In the genomic region with DNA sequence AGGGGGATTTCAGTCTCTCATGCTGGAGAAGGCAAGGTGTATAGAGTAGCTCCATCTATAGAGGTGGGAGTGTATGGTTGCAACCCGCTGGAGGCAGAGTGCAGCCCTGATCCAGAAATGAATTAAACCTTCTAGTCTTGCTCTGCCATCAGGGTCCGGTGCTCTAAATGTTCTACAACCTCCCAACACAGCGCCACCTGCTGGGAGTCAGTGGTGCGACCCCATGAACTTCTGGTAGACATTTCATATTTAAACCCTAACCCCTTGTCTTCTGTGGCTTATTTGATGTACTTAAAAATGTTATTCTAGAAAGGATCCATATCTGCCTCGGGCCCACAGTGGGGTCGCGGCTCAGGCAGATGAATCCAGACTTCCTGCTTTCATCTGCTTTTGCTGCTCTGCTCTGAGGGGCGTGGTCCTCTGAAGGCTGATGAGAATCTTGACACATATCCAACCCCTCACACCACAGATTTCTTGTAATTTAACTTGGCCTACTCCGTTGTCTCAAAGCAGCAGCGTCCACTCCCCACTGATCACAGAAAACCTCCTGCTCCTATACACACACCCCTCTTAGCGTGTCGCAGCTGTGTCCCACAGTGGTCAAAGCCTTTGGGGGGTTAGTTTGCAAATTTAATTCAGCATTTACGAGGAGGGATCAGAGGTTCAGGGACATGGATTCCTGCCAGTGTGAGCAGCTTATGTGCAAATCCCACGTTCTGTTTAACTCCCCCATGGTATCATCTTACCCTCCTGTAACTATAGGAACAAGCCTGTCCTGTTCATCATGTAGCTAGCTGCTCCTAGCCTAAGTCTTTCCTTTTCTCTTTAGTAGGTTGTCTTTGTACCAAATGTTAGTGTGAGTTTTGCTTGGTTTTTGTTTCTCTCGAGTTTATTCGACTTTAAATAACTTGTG, we compare ENCODE assay signal across 8 mouse cellular contexts. TPM values are rescaled to one million over a fixed set of nuclear protein-coding genes. Genes with fewer than 3 reads are reported as not detected.
DNase-seq lines count a peak whose midpoint lies in the region; ATAC-seq and TF ChIP-seq lines count a peak whose summit lies in the region.

No protein-coding gene starts in this region.

- no peak for TF ChIP-seq POLR2A in small intestine, adult 2 months (IDR thresholded peaks at IDR 0.05; ENCODE audit: low read depth, low read length)

- peak; percentile 76 for ATAC-seq in kidney, embryonic 15.5 days (replicated peaks; ENCODE audit: low FRiP score)

- peak overlapping the region; percentile 15 for H3K4me3 ChIP-seq in kidney, embryonic 15.5 days (replicated peaks)
- no peak overlapping the region for H3K4me3 ChIP-seq in small intestine, adult 2 months (ENCODE audit: low read depth, low read length)

- no peaks in the 10 kb centered on the region for H3K9me3 ChIP-seq in kidney, embryonic 15.5 days (replicated peaks)

- H3K27me3 ChIP-seq in kidney, embryonic 15.5 days, result no peaks in the 10 kb centered on the region
- no peaks in the 10 kb centered on the region for H3K27me3 ChIP-seq in small intestine, adult 2 months (ENCODE audit: control insufficient read depth, insufficient read depth, low read length)

- H3K4me2 ChIP-seq in kidney, embryonic 15.5 days, result peak overlapping the region; percentile 48

- H3K27ac ChIP-seq in kidney, embryonic 15.5 days, result peak overlapping the region; percentile 81
- H3K27ac ChIP-seq in small intestine, adult 2 months (ENCODE audit: insufficient read depth, low read depth, low read length), result no peak overlapping the region

- no peak overlapping the region for H3K9ac ChIP-seq in kidney, embryonic 15.5 days

- peak; percentile 16 for DNase-seq in embryo, embryonic 10.5 days (ENCODE audit: low spot score)
- no peak for DNase-seq in embryo, embryonic 11 days
- peak; percentile 41 for DNase-seq in ovary, postnatal 36 days (ENCODE audit: low spot score)
- no peak for DNase-seq in ovary, postnatal 10 days (ENCODE audit: low spot score)
- DNase-seq in right cerebral cortex, adult 18-20 months, result no peak
- no peak for DNase-seq in layer of hippocampus, adult 9-10 months (ENCODE audit: low spot score)

- peak; percentile 52; the same call in 1 of the 2 replicates for TF ChIP-seq CTCF in small intestine, adult 2 months (IDR thresholded peaks at IDR 0.05; ENCODE audit: extremely low read depth, insufficient read length, insufficient replicate concordance, low read depth, low read length)

- WGBS in kidney, embryonic 15.5 days, result 41% methylated on average over 16 of the region's 16 CpGs
- WGBS in small intestine, adult 2 months, result 66% methylated on average over 16 of the region's 16 CpGs

- H3K4me1 ChIP-seq in kidney, embryonic 15.5 days, result peaks cover 14% of the 10 kb centered on the region
- no peaks in the 10 kb centered on the region for H3K4me1 ChIP-seq in small intestine, adult 2 months (ENCODE audit: control insufficient read depth, insufficient read depth, insufficient read length, low read length)

- H3K36me3 ChIP-seq in kidney, embryonic 15.5 days, result no peaks in the 10 kb centered on the region
- no peaks in the 10 kb centered on the region for H3K36me3 ChIP-seq in small intestine, adult 2 months (ENCODE audit: control insufficient read depth, insufficient read depth, low read length)

RNA-seq across cellular contexts. Expression of gene Nlrp3, which starts 3.9 kb away (rescaled TPM):
- polyA plus RNA-seq in kidney, embryonic 15.5 days (2015; fragmentation: Nextera tagmentation; extraction: Ambion mirVana), result 0.08 and 0.32 TPM in 2 replicates
- polyA plus RNA-seq in small intestine, adult 2 months (2012; rRNA removed), result 0.16 and 0.20 TPM in 2 replicates

RNA-seq across cellular contexts. Expression of gene Zkscan17, which starts 10.9 kb away (rescaled TPM):
- 26.5 and 29.2 TPM in 2 replicates for polyA plus RNA-seq in kidney, embryonic 15.5 days (2015; fragmentation: Nextera tagmentation; extraction: Ambion mirVana)
- 3.7 and 5.8 TPM in 2 replicates for polyA plus RNA-seq in small intestine, adult 2 months (2012; rRNA removed)

RNA-seq across cellular contexts. Expression of gene Olfr222, which starts 38.6 kb away (rescaled TPM):
- not detected in 2 replicates for polyA plus RNA-seq in kidney, embryonic 15.5 days (2015; fragmentation: Nextera tagmentation; extraction: Ambion mirVana)
- not detected in 2 replicates for polyA plus RNA-seq in small intestine, adult 2 months (2012; rRNA removed)

RNA-seq across cellular contexts. Expression of gene Olfr223, which starts 55.6 kb away (rescaled TPM):
- not detected in 2 replicates for polyA plus RNA-seq in kidney, embryonic 15.5 days (2015; fragmentation: Nextera tagmentation; extraction: Ambion mirVana)
- not detected in 2 replicates for polyA plus RNA-seq in small intestine, adult 2 months (2012; rRNA removed)

Comparison
In these comparisons a context has a peak if more than half of its experiments do, and no peak if none do; other contexts are left out.
1. DNase-seq: peak in embryo, embryonic 10.5 days (single experiment) and ovary, postnatal 36 days (single experiment); none in embryo, embryonic 11 days (single experiment), ovary, postnatal 10 days (single experiment), right cerebral cortex, adult 18-20 months (single experiment) and layer of hippocampus, adult 9-10 months (single experiment).